8 mouse cellular contexts compared by ENCODE assay signal in genomic region chr5:24364508-24364907, GRCm38 (mm10). TPM values are rescaled to one million over a fixed set of nuclear protein-coding genes. Genes with fewer than 3 reads are reported as not detected.
DNase-seq lines count a peak whose midpoint lies in the region; ATAC-seq lines count a peak whose summit lies in the region.

TSS of gene Nos3 (plus strand) at chr5:24364810.

- H3K4me2 ChIP-seq in midbrain, embryonic 13.5 days (replicated peaks): no peak within 1 kb of the TSS
- H3K4me2 ChIP-seq in kidney, embryonic 14.5 days (replicated peaks; ENCODE audit: low read depth, low read length): peak within 1 kb of the TSS; percentile 31; the same call in 1 of the 2 replicates

- H3K27me3 ChIP-seq in midbrain, embryonic 10.5 days (ENCODE audit: low read depth, poor library complexity, severe bottlenecking): 0 out of 2 replicates have a peak, but pooled peaks cover 9% of the 10 kb centered on the region
- no peaks in the 10 kb centered on the region for H3K27me3 ChIP-seq in midbrain, embryonic 13.5 days
- no peaks in the 10 kb centered on the region; the same call in 1 of the 2 replicates for H3K27me3 ChIP-seq in heart, embryonic 10.5 days (ENCODE audit: insufficient read depth, poor library complexity, severe bottlenecking)
- H3K27me3 ChIP-seq in kidney, embryonic 14.5 days (ENCODE audit: control insufficient read depth, insufficient read depth, low read length): no peaks in the 10 kb centered on the region

- DNase-seq in midbrain, embryonic 10.5 days (ENCODE audit: low spot score): no peak
- no peak for DNase-seq in heart, embryonic 10.5 days (ENCODE audit: low spot score)
- peak; percentile 66 for DNase-seq in lung, postnatal 36 days
- no peak for DNase-seq in cerebellum, adult 18-20 months
- no peak for DNase-seq in cerebellum, postnatal 10 days
- no peak for DNase-seq in thymus, postnatal 14 days

- no peak within 1 kb of the TSS for H3K9ac ChIP-seq in midbrain, embryonic 13.5 days (replicated peaks)
- H3K9ac ChIP-seq in kidney, embryonic 14.5 days (ENCODE audit: low read depth, low read length): no peak within 1 kb of the TSS

- ATAC-seq in midbrain, embryonic 13.5 days: no peak
- ATAC-seq in kidney, embryonic 14.5 days (ENCODE audit: low FRiP score, low TSS enrichment): no peak

- H3K27ac ChIP-seq in midbrain, embryonic 10.5 days (replicated peaks): peak within 1 kb of the TSS; percentile 15; the same call in 1 of the 2 replicates
- H3K27ac ChIP-seq in midbrain, embryonic 13.5 days: no peak within 1 kb of the TSS
- H3K27ac ChIP-seq in heart, embryonic 10.5 days: peak within 1 kb of the TSS; percentile 81
- H3K27ac ChIP-seq in kidney, embryonic 14.5 days (ENCODE audit: low read depth, low read length): peak within 1 kb of the TSS; percentile 71; the same call in 1 of the 2 replicates

- H3K9me3 ChIP-seq in midbrain, embryonic 10.5 days (replicated peaks): no peaks in the 10 kb centered on the region
- no peaks in the 10 kb centered on the region for H3K9me3 ChIP-seq in midbrain, embryonic 13.5 days
- H3K9me3 ChIP-seq in heart, embryonic 10.5 days: no peaks in the 10 kb centered on the region
- H3K9me3 ChIP-seq in kidney, embryonic 14.5 days (ENCODE audit: control insufficient read depth, low read length): no peaks in the 10 kb centered on the region

- peaks cover 23% of the 10 kb centered on the region for H3K4me1 ChIP-seq in midbrain, embryonic 10.5 days
- H3K4me1 ChIP-seq in midbrain, embryonic 13.5 days (replicated peaks): 0 out of 2 replicates have a peak, but pooled peaks cover 6% of the 10 kb centered on the region
- peaks cover 49% of the 10 kb centered on the region for H3K4me1 ChIP-seq in heart, embryonic 10.5 days
- no peaks in the 10 kb centered on the region for H3K4me1 ChIP-seq in kidney, embryonic 14.5 days (ENCODE audit: control insufficient read depth, insufficient read depth, low read length)

- H3K36me3 ChIP-seq in midbrain, embryonic 10.5 days: no peaks in the 10 kb centered on the region
- H3K36me3 ChIP-seq in midbrain, embryonic 13.5 days: no peaks in the 10 kb centered on the region
- peaks cover 3% of the 10 kb centered on the region; the same call in 1 of the 2 replicates for H3K36me3 ChIP-seq in heart, embryonic 10.5 days
- no peaks in the 10 kb centered on the region for H3K36me3 ChIP-seq in kidney, embryonic 14.5 days (ENCODE audit: control insufficient read depth, insufficient read depth, low read length)

- H3K4me3 ChIP-seq in midbrain, embryonic 10.5 days: peak within 1 kb of the TSS; percentile 14; the same call in 1 of the 2 replicates
- H3K4me3 ChIP-seq in midbrain, embryonic 13.5 days (replicated peaks): no peak within 1 kb of the TSS
- peak within 1 kb of the TSS; percentile 50 for H3K4me3 ChIP-seq in heart, embryonic 10.5 days
- H3K4me3 ChIP-seq in kidney, embryonic 14.5 days (ENCODE audit: low read length): peak within 1 kb of the TSS; percentile 21; the same call in 1 of the 2 replicates

- 42% methylated on average over 12 of the region's 12 CpGs for WGBS in midbrain, embryonic 10.5 days
- WGBS in midbrain, embryonic 13.5 days: 30% methylated on average over 12 of the region's 12 CpGs
- WGBS in heart, embryonic 10.5 days: 40% methylated on average over 12 of the region's 12 CpGs
- WGBS in kidney, embryonic 14.5 days: 59% methylated on average over 12 of the region's 12 CpGs

RNA-seq across cellular contexts. Expression of gene Nos3, which starts in this region (rescaled TPM):
- polyA plus RNA-seq in midbrain, embryonic 10.5 days (2016; fragmentation: Nextera tagmentation; extraction: Ambion mirVana): 7.9 and 9.3 TPM in 2 replicates
- 7.0 and 7.8 TPM in 2 replicates for polyA plus RNA-seq in midbrain, embryonic 13.5 days (2015; fragmentation: Nextera tagmentation; extraction: Ambion mirVana)
- 23.2 and 40.8 TPM in 2 replicates for polyA plus RNA-seq in heart, embryonic 10.5 days (2016; fragmentation: Nextera tagmentation; extraction: Ambion mirVana)
- 6.3 and 12.0 TPM in 2 replicates for polyA plus RNA-seq in kidney, embryonic 14.5 days (2014; fragmentation: Nextera tagmentation; extraction: Ambion mirVana)
